Mouse (Mus musculus) kidney, postnatal 25 days (tissue): ENCODE data around the gene Upk1a.
A peak's percentile ranks its signal among the peaks of the same experiment; 100 is the strongest.

Source experiments
- DNase-seq, 2 experiments: peaks; one replicate each; pipeline ENCODE4 v3.0.0; 2021; ENCODE audit warnings: mixed read lengths in 2 of 2

Upk1a gene

DNA sequence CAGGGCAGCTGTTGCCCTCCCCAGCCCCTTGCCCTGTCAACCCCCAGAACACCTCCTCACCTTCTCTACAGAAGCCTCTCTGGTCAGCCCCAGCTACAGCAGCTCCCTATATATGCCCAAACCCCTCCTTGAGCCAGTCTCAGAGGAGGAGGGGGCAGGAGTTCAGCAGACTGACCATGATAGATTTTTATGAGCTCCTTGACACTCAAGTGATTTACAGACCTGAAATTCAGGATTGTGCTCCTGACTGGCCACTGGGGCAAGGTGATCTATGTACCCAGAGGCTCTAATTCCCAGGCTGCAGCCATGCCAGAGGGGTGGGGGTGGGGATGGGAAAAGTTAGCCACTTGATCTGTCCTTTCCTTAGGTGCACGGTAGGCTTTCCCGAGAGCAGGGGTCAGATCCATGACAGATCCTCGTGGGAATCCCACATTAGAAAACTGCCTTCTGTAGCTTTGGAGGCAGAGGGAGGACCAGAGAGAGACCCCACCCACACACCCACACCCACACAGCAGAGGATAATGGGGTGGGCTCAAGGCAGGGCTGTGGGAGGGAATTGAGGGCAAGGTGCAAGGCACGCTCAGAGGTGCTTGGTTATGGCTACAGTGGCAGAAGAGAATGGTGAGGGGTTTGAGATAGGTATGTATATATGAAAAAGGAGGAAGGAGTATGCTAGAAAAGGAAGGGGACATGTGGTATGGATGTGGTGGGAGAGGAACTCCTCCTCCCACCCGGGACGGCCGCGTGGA lies at the start of gene Upk1a:
Gene Upk1a (minus strand): TSS at position 194 of the 749 bp plus-strand sequence.
- no peak for DNase-seq

DNA sequence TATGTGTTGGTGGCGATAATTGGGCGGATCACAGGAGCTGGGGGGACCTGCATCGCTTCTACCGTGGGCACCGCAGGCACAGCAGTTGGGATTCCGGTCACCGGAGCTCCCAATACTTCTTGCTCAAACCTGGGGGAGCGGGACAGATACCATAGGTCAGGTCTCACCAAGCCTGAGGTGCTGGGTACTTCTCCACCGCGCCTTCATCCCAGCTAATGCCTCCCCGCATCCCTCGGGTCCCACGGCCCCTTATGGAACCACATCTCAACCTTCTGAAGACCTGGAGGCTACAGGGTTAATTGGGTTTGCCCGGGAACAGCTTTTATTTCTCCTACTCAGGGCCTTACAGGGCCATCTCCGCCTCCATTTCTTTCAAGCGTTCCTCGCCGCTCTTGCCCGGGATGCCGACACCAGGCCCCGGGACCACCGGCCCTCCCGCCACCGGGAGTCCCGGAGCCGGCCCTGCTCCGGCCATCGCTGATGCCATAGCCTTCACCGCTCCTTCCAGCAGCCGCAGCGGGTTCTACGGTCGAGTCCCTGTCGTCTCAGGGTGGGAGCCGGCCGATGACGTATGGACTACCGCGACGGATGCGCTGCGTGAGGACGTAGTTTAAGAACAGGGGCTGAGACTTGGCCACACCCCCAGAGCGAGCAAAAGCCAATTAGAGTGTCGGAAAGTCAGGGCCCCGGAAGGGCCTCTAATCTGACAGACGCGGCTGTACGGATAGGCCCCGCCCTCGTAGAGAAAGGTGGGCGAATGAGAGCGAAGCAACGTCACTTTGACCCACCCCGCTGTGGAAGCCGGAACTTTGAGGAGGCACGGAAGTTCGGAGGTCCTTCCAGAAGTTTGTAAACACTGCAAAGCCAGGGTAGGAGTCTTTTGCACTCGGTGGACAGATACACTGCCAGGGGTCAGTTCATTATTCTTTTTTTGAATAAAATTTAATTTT lies 37.2 kb upstream of the Upk1a start, which contains the start of gene Rbm42:
Gene Rbm42 (minus strand): TSS at position 727 of the 950 bp plus-strand sequence.
- peak; percentile 99 to 100 for DNase-seq

DNA sequence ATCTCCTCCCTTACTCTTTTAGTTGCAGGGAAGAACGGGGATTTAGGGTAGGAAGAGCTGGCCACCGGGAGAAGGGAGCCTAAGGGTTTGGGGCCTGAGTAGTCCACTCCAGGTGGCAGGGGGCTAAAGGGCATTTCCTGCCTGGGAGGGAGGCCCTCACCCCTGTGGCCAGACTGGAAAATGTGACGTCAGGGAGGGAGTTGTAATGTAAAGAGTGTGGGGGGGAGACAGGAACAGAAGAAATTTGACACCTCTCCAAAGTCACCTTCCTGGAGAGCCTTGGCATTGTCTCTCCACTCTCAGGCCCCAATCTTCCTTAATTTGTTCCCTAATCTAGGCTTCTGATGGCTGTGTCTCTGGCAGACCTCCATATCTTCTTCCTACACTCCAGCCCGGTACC lies 26.4 kb upstream of the Upk1a start:
- no peak for DNase-seq

DNA sequence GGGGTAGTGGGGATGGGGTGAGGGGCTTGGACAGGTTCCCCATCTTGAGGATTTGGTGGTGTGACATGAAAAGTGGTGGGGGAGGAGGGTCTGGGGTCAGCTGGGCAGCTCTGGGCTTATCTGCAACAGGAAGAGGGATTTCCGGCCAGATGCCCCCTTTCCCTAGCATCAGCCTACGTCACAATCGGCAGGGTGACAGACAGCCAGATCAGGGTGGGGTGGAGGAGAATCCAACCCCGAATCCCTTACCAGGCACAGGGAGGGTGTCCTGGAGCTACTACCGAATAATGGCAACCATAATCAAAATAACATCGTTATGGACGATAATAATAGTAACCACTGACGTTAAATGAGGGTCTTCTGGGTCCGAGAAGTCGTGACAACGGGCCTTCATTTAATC lies 23.7 kb upstream of the Upk1a start:
- DNase-seq, result no peak

DNA sequence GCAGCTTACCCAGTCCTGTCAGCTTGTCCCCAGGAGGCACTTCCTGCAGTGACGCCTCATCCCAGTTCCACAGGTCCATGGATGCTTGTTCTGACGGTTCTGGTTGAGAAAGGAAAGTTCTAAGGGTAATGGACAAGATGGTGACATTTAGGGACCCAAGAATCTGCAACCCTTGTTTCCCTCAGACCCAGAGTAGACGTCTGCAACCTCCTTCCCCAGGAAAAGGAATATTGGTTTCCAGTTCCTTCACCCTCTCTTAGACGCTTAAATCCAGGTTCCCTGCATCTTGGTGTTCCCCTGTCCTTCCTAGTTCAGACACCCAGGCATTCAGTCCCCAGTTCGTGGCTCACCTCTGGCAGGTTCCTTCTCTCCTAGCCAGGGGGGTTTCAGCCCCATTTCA lies 23.1 kb upstream of the Upk1a start, which contains the start of gene Etv2:
Gene Etv2 (minus strand): TSS at position 101 of the 400 bp plus-strand sequence.
- DNase-seq, result no peak

DNA sequence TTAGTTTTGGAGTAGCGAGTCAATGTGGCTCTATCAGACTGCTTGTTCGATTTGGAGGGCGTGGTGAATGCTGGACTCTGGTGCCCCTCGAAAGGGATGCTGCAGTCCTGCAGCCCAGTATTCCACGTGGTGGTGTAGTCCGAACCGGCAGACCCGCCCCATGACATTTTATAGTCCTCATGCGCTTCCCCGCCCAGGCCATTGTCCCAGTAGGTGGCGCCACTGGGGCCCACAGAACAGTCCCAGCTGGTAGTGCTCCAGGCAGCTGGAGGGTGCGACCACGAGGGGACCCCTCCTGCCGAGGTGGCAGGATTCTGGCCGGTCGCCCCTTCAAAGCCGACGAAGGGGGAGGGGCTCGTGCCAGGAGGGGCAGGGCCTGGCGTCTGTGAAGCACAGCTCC lies 22.0 kb upstream of the Upk1a start:
- DNase-seq, result peak; percentile 56 to 57

DNA sequence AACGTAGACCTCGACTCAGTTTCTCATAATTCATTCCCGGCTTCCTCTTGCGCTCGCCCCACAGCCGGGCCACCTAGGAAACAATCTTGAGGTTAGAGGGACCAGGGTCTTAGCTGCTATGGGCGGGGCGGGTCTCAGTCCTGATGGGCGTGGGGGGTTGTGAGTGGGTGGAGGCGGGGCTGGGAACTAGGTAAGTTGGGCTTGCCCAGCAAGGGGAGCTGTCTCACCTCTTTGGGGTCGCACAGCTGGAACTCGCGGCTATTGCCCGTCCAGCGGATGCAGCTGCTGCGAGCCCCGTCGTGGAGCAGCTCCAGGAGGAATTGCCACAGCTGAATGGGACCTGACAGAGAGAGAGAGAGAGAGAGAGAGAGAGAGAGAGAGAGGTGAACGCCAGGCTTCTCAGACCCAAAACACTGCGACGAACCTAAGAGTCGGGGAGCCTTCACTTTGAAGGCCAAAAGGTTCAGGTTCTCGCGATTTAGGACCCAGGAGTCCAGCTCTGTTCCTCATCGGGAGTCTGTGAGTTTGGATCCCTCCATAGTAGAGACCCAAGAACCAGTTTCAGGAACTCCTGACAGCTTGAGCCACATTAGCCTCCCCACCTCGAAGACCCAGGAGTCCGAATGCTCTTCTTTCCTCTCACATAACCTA lies 21.2 kb upstream of the Upk1a start:
- no peak for DNase-seq

DNA sequence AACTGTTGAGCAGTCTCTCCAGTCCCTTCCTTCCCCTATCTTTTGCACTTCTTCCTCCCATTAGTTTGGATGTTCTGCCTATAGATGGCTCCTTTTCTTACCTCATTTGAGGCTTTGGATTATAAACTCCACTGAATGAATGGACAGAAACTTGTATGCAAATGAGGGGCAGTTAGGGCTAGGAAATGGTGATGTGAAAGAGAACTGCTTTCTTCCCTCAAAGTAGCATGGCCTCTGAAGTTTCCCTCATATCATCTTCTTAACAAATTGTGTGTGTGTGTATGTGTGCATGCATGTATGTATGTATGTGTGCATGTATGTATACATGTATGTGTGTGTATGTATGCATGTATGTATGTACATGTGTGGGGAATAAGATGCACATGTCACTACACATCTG lies 16.4 kb upstream of the Upk1a start:
- DNase-seq, result no peak

DNA sequence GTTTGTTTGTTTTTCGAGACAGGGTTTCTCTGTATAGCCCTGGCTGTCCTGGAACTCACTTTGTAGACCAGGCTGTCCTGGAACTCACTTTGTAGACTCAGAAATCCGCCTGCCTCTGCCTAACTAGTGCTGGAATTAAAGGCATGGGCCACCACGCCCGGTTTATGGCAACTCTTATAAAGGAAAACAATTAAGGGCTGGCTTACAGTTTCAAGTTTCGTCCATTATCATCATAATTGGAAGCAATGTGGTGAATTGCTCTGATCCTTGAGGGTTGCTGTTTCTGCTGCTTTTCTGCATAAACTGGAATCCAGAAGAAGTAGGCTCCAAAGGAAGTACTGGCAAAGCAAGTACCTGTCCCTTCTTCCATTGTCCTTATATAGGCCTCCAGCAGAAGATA lies 14.0 kb upstream of the Upk1a start:
- no peak for DNase-seq

DNA sequence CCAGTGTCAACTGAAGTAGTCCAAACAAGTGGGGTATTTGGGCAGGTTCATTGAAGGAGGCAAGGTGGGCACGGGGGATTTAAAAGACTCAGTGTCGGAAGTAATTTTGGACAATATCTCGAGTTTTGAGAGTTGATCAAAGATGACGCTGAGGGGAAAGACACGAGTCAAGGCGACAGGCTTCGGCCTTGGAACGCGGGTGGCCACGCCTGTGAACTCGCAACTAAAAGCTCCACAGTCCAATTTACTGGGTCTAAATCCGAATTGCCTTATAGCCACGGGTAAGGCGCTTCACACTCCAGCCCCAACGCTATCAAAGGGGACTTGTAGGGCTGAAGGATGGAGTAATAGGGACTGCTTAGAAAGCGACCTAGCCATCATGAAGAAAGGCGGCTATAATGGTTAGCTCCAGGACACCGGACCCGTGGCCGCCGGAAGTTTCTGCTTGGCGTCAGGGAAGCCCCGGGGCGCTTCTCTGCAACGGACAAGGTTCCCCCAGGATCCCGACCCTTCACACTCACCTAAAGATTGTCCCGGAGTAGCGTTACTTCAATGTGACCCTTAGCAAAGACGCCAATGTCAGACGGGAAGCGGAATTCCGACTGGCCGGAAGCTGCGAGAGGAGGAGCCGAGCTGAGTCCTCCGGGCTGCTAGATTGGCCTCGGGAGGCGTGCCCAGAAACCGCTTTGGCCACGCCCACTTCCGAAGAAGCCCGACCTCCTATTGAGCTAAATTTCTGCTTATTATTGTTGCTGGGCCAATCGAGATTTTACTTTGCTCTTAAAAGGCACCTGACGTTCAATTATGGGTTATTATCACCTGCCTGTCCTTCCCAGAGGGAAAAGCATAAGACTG lies 13.1 kb upstream of the Upk1a start, which contains the start of gene Cox6b1:
Gene Cox6b1 (minus strand): TSS at position 622 of the 855 bp plus-strand sequence.
- DNase-seq, result peak; percentile 89 to 94

DNA sequence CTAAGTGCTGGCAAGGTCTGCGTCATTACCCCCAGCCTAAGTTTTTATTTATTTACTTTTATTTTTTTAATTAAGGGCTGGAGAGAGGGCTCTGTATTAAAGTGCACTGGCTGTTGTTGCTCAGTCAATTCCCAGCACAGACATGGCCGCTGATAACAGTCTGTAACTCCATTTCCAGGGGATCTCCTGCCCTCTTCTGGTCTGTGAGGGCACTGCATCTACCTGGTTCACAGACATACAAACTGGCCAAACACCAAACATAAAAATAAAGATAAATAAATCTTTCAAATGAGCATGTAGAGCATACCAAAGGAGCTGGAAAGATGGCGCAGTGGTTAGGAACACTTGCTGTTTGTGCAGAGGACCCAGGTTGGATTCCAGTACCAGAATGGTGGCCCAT lies 6.6 kb upstream of the Upk1a start:
- peak in 1 of 2 experiments; percentile 56 for DNase-seq

DNA sequence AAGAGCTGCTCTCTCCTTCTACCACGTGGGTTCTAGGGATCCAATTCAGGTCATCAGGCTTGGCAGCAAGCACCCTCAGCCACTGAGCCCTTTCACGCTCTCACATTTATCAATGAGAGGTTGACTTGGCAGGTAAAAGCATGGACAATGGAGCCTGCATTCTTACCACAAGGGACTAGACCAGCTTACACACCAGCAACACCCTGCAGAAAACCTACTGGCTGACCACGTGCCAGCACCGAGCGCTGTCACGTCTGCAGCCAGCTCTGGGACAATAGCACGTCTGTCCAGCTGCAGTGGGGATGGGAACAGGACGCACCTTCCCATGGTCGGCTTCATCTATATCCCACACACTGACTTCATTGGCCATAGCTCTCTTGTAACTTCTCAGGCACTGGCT lies 6.0 kb upstream of the Upk1a start:
- DNase-seq, result no peak

DNA sequence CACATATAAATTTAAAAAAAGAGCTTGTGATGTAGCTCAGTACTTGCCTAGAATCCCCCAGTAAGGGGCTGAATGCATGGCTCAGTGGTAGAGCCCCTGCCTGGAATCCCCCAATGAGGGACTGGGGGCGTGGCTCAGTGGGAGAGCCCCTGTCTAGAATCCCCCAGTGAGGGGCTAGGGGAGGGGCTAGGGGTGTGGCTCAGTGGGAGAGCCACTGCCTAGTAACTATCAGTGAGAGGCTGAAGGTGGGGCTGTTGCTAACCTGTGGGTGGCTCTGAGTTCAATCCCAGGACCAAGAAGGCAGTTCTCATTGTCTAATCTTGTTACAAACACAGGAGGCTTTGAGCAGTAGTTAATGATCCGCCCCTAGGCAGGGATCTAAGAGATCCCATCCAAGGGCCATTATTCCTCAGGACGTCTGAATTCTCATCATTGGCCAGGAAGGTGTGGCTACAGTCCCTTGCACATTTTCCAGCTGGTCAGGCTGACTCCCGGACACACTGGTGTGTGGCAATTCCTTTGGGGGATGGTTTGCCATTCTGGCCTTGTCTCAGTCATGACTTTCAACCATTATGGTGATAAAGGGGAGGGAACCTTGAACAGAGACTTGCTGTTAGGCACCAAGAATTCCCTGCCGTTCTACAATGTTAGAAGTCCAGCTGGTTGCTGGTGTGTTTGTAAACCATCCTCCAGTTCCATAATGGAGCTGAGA lies 2.6 kb upstream of the Upk1a start:
- DNase-seq, result no peak

DNA sequence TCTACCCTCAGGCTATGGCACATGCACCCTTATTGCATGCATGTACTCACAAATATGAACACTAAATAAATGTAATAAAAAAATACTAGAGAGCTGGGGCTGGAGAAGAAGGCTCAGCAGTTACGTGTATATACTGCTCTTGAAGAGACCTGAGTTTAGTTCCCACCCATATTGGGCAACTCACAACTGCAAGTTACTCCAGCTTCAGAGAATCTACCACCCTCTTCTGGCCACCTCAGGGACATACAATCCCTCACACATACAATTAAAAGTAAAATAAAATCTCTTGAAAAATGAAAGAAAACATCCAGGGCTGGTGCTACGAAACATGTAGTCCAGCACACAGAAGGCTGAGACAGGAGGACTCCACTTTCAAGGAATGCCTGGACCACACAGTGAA lies 1.8 kb upstream of the Upk1a start:
- no peak for DNase-seq

DNA sequence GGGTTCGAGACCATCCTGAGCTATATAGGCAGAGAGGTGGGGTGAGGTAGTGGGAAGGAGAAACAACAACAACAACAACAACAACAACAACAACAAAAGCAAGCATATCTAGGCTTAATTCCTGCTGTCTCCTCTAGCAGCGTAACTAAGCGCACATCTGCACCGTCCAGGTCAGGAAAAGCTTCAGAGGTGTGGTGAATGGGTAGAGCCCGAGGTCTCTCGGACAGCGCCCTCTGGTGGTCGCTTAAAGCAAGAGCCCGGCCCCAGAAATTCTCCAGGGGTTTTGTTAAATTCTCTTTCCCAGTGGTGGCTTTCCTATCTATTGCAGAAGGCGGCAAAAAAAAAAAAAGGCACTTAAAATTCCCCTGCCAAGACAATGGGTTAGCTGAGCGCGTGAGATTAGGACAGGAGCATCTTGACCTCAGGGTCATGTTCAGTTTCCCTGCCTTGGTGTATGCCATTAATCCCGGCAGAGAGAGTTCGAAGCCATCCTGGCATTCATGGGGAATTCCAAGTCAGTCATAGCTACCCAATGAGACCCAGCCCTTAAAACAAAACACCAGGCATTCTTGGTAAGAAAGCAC lies 974 bp upstream of the Upk1a start:
- peak; percentile 74 to 78 for DNase-seq

DNA sequence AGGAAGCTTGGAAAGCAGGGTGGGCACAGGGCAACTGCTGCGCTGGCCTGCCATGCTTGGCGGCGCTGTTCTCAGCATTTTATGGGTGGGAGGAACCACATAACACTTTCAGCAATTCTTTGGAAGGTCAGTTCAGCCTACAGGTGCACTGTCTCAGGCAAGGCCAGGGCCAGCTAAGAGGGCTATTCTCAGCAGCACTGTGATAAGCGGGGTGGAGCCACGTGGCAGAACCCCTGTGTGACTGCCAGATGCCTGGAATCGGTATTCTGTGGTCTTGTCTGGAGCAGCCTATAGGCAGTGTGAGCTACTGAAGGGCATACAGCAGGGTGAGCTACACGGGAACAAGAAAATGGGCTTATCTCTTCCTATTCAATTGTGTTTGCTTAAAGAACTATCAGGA lies 2.6 kb downstream of the Upk1a start:
- DNase-seq, result peak in 1 of 2 experiments; percentile 42

DNA sequence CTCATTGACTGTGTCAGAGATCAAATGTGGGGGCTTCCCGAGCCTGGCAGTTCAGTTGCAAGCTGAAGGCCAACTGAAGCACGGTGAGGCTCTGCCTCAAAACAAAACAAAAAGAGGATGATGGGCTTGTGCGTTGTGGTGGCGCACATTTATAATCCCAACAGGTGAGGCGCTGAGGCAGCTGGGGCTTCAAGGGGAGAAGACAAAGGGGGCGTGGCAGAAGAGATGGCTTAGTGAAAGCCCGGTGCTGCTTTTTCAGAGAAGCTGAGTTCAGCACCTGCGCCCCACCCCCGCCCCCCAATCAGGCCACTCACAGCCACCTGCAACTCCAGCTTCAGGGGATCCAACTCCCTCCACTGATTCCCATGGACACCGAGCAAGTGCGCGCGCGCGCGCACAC lies 4.2 kb downstream of the Upk1a start:
- no peak for DNase-seq

DNA sequence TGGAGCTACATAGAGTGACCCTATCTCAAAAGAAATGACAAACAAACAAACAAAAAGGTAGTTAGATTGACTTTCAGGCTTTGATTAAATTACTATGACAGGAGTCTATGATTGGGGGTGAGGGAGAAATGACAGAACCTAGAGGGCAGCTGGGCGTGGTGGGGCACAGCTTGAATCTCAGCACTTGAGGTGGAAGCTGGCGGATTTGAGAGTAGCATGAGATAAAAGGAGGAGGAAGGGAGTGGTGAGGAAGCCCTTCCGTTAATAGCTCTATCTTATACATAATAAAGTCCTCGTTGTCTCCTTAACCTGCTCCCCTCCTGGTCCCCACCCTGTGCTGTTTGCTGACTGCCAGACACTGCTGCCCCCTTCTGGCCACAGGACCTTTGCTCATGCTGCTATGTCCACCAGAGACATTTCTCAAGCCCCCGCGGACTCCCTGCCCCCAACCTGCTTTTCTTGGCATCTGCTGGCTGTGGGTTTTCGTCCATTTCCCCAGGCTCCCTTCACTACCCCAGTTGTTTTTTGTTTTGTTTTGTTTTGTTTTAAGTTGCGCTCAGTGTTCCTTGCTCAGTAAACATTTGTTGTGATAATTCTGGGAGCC lies 4.8 kb downstream of the Upk1a start:
- peak; percentile 76 to 80 for DNase-seq

DNA sequence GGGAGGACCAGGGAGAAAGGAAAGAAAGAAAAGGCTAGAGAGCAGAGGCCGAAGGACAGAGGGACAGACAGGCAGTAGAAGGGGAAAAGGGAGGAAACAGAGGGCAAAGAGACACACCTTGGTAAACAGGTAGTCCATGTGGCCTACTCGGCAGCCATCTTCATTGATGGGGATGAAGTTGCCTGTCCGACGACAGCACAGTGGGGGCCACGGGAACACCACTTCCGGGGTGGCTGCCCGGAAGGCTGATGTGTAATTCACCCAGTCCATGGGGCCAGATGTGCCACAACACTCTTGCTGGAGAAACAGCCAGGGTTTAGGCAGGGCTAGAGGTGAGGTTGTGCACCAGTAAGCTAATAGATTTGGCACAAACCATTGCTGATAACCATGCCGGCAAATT lies 7.7 kb downstream of the Upk1a start:
- no peak for DNase-seq

DNA sequence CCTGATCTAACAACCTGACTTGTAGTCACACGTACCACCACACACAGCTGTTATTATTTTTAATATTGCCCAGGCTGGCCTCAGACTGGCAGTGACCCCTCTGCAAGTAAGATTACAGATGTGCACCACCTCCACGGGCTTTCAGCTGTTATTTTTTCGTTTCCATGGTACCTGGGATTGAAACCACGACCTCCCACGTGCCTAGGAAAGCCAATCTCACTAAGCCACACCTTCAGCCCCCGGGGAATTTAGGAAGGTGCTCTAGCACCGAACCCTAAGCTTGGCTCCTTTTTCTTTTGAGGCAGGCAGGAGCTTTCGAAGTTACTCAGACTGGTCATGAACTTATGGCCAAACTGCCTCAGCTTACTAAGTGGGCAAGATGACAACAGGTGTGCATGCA lies 8.2 kb downstream of the Upk1a start:
- DNase-seq, result no peak

DNA sequence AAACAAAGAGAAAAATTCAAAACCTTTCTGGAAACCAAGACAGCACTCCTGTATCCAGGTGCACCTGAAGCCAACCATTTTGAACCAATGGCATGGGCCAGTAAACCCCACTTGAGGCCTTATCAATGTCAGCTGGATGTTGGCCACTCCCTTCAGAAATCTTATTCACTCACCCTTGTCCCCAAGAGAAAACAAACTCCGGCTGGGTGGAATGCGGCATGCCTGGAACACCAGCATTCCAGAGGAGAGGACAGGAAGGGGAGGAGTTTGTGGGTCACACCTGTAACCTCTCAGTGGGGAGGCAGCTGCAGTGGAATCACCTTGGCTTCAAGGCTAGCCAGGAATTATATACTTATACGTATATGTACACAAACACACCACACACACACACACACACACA lies 10.1 kb downstream of the Upk1a start:
- DNase-seq, result peak; percentile 66 to 89
